Mouse (Mus musculus) embryonic fibroblast, embryonic 13.5 days (primary cell): Measurements from ENCODE around the gene Cracr2b.

Source experiments
- CTCF ChIP-seq: IDR thresholded peaks from 2 replicates; pipeline ENCODE4 v1.5.1; 2011; ENCODE audit warnings: mild to moderate bottlenecking, control low read depth, low read length, moderate library complexity, borderline replicate concordance; ENCODE audit not compliant: insufficient read depth
- POLR2A ChIP-seq: IDR thresholded peaks from 2 replicates; pipeline ENCODE4 v1.6.1; 2011; ENCODE audit warnings: low read depth, mild to moderate bottlenecking, control low read depth, low read length, moderate library complexity

GRCm38 (mm10) chr7:141457986-141458660 is 2.8 kb upstream of the Cracr2b start:
- TF ChIP-seq CTCF, result peak; percentile 45; the same call in 1 of the 2 replicates
- TF ChIP-seq POLR2A, result no peak
